Mouse (Mus musculus): ENCODE data around the gene Alg14. TPM values are rescaled to one million over a fixed set of nuclear protein-coding genes. Genes with fewer than 3 reads are reported as not detected.
A peak's percentile ranks its signal among the peaks of the same experiment; 100 is the strongest.

Alg14 gene
- polyA plus RNA-seq, 1 experiment from 2014 or later: 37.9 TPM

GRCm38 (mm10) chr3:121260831-121261230 lies 30.7 kb upstream of the Alg14 start:
- no peaks in the 10 kb centered on the region for H3K36me3 ChIP-seq
- H3K9ac ChIP-seq (replicated peaks): no peak overlapping the region
- peaks cover 16% of the 10 kb centered on the region for H3K4me1 ChIP-seq
- 79% methylated on average over 1 of the region's 1 CpGs for WGBS
- peaks cover 23% of the 10 kb centered on the region for H3K27me3 ChIP-seq (replicated peaks)
- no peak for ATAC-seq (ENCODE audit: low FRiP score)
- no peak overlapping the region for H3K4me3 ChIP-seq (replicated peaks)
- no peak overlapping the region for H3K4me2 ChIP-seq
- H3K27ac ChIP-seq (replicated peaks): no peak overlapping the region
- no peaks in the 10 kb centered on the region for H3K9me3 ChIP-seq (replicated peaks)

GRCm38 (mm10) chr3:121261251-121261650 lies 30.3 kb upstream of the Alg14 start:
- Histone ChIP-seq H3K9ac (replicated peaks) (no peak overlapping the region), H3K4me3 (replicated peaks) (no peak overlapping the region), H3K27ac (replicated peaks) (no peak overlapping the region), H3K27me3 (replicated peaks) (peaks cover 23% of the 10 kb centered on the region), H3K4me2 (no peak overlapping the region), H3K9me3 (replicated peaks) (no peaks in the 10 kb centered on the region), H3K4me1 (peaks cover 16% of the 10 kb centered on the region), H3K36me3 (no peaks in the 10 kb centered on the region)
- no peak for ATAC-seq (ENCODE audit: low FRiP score)
- WGBS: 72% methylated on average over 7 of the region's 7 CpGs

- H3K4me3 ChIP-seq (replicated peaks): peak overlapping the region; percentile 68
- peak overlapping the region; percentile 63; the same call in 1 of the 2 replicates for H3K27ac ChIP-seq (replicated peaks)
- 10% methylated on average over 21 of the region's 21 CpGs for WGBS
- peak overlapping the region; percentile 80 for H3K9ac ChIP-seq (replicated peaks)
- H3K9me3 ChIP-seq (replicated peaks): no peaks in the 10 kb centered on the region
- peaks cover 23% of the 10 kb centered on the region for H3K27me3 ChIP-seq (replicated peaks)
- H3K4me1 ChIP-seq: peaks cover 16% of the 10 kb centered on the region
- peak overlapping the region; percentile 83 for H3K4me2 ChIP-seq
- H3K36me3 ChIP-seq: no peaks in the 10 kb centered on the region
- ATAC-seq (ENCODE audit: low FRiP score): peak; percentile 1; the same call in 1 of the 2 replicates
Measured at GRCm38 (mm10) chr3:121261939-121262520, 29.5 kb upstream of the Alg14 start.

- under 1% methylated on average over 87 of the region's 97 CpGs for WGBS
- peaks cover 23% of the 10 kb centered on the region for H3K27me3 ChIP-seq (replicated peaks)
Measured at GRCm38 (mm10) chr3:121262521-121263204, 28.9 kb upstream of the Alg14 start.

GRCm38 (mm10) chr3:121263205-121263548 lies 28.4 kb upstream of the Alg14 start:
- 2% methylated on average over 20 of the region's 20 CpGs for WGBS
- peaks cover 23% of the 10 kb centered on the region for H3K27me3 ChIP-seq (replicated peaks)
- H3K27ac ChIP-seq (replicated peaks): peak overlapping the region; percentile 63
- peak overlapping the region; percentile 80 for H3K9ac ChIP-seq (replicated peaks)
- no peaks in the 10 kb centered on the region for H3K9me3 ChIP-seq (replicated peaks)
- H3K4me1 ChIP-seq: peaks cover 16% of the 10 kb centered on the region
- ATAC-seq (ENCODE audit: low FRiP score): peak; percentile 56; the same call in 1 of the 2 replicates
- H3K36me3 ChIP-seq: no peaks in the 10 kb centered on the region
- peak overlapping the region; percentile 83 for H3K4me2 ChIP-seq
- peak overlapping the region; percentile 68 for H3K4me3 ChIP-seq (replicated peaks)

More at GRCm38 (mm10) chr3:121262521-121263204, 28.9 kb upstream of the Alg14 start:
- Histone ChIP-seq H3K27ac (replicated peaks) (peak overlapping the region; percentile 63), H3K9ac (replicated peaks) (peak overlapping the region; percentile 80), H3K36me3 (no peaks in the 10 kb centered on the region), H3K4me3 (replicated peaks) (peak overlapping the region; percentile 68), H3K4me1 (peaks cover 16% of the 10 kb centered on the region), H3K4me2 (peak overlapping the region; percentile 83), H3K9me3 (replicated peaks) (no peaks in the 10 kb centered on the region)
- ATAC-seq (ENCODE audit: low FRiP score): peak; percentile 92

- no peak overlapping the region for H3K4me3 ChIP-seq (replicated peaks)
- no peak overlapping the region for H3K4me2 ChIP-seq
- peaks cover 14% of the 10 kb centered on the region for H3K4me1 ChIP-seq
- no peaks in the 10 kb centered on the region for H3K36me3 ChIP-seq
- H3K27ac ChIP-seq (replicated peaks): no peak overlapping the region
- peaks cover 20% of the 10 kb centered on the region for H3K27me3 ChIP-seq (replicated peaks)
- no peaks in the 10 kb centered on the region for H3K9me3 ChIP-seq (replicated peaks)
- H3K9ac ChIP-seq (replicated peaks): no peak overlapping the region
- WGBS: 64% methylated on average over 6 of the region's 6 CpGs
- ATAC-seq (ENCODE audit: low FRiP score): no peak
Measured at GRCm38 (mm10) chr3:121264242-121264641, 27.3 kb upstream of the Alg14 start.

GRCm38 (mm10) chr3:121267283-121267682 lies 24.3 kb upstream of the Alg14 start:
- Histone ChIP-seq H3K4me1 (peaks cover 6% of the 10 kb centered on the region), H3K4me3 (replicated peaks) (no peak overlapping the region), H3K27me3 (replicated peaks) (peaks cover 10% of the 10 kb centered on the region), H3K9me3 (replicated peaks) (no peaks in the 10 kb centered on the region), H3K27ac (replicated peaks) (no peak overlapping the region), H3K9ac (replicated peaks) (no peak overlapping the region), H3K4me2 (no peak overlapping the region), H3K36me3 (no peaks in the 10 kb centered on the region)
- WGBS: 86% methylated on average over 5 of the region's 5 CpGs
- no peak for ATAC-seq (ENCODE audit: low FRiP score)

GRCm38 (mm10) chr3:121272577-121272976 lies 19.0 kb upstream of the Alg14 start:
- H3K4me1 ChIP-seq: no peaks in the 10 kb centered on the region
- H3K4me3 ChIP-seq (replicated peaks): no peak overlapping the region
- no peak overlapping the region for H3K27ac ChIP-seq (replicated peaks)
- H3K9ac ChIP-seq (replicated peaks): no peak overlapping the region
- no peaks in the 10 kb centered on the region for H3K36me3 ChIP-seq
- ATAC-seq (ENCODE audit: low FRiP score): no peak
- 74% methylated on average over 2 of the region's 2 CpGs for WGBS
- no peaks in the 10 kb centered on the region for H3K27me3 ChIP-seq (replicated peaks)
- H3K4me2 ChIP-seq: no peak overlapping the region
- no peaks in the 10 kb centered on the region for H3K9me3 ChIP-seq (replicated peaks)

GRCm38 (mm10) chr3:121274010-121274409 lies 17.6 kb upstream of the Alg14 start:
- Histone ChIP-seq H3K9me3 (replicated peaks) (no peaks in the 10 kb centered on the region), H3K4me3 (replicated peaks) (no peak overlapping the region), H3K27ac (replicated peaks) (no peak overlapping the region), H3K4me1 (no peaks in the 10 kb centered on the region), H3K36me3 (no peaks in the 10 kb centered on the region), H3K4me2 (no peak overlapping the region), H3K9ac (replicated peaks) (no peak overlapping the region), H3K27me3 (replicated peaks) (no peaks in the 10 kb centered on the region)
- 99% methylated on average over 2 of the region's 2 CpGs for WGBS
- no peak for ATAC-seq (ENCODE audit: low FRiP score)

GRCm38 (mm10) chr3:121277009-121277408 lies 14.6 kb upstream of the Alg14 start:
- Histone ChIP-seq H3K27me3 (replicated peaks) (no peaks in the 10 kb centered on the region), H3K9me3 (replicated peaks) (no peaks in the 10 kb centered on the region), H3K9ac (replicated peaks) (no peak overlapping the region), H3K4me2 (no peak overlapping the region), H3K36me3 (no peaks in the 10 kb centered on the region), H3K27ac (replicated peaks) (no peak overlapping the region), H3K4me3 (replicated peaks) (no peak overlapping the region), H3K4me1 (no peaks in the 10 kb centered on the region)
- no peak for ATAC-seq (ENCODE audit: low FRiP score)
- WGBS: 85% methylated on average over 4 of the region's 4 CpGs

GRCm38 (mm10) chr3:121277557-121277956 lies 14.0 kb upstream of the Alg14 start:
- ATAC-seq (ENCODE audit: low FRiP score): no peak
- no peak overlapping the region for H3K9ac ChIP-seq (replicated peaks)

GRCm38 (mm10) chr3:121279679-121280078 lies 11.9 kb upstream of the Alg14 start:
- no peaks in the 10 kb centered on the region for H3K27me3 ChIP-seq (replicated peaks)
- H3K9me3 ChIP-seq (replicated peaks): no peaks in the 10 kb centered on the region
- H3K9ac ChIP-seq (replicated peaks): no peak overlapping the region
- ATAC-seq (ENCODE audit: low FRiP score): no peak
- no peak overlapping the region for H3K4me3 ChIP-seq (replicated peaks)
- H3K27ac ChIP-seq (replicated peaks): no peak overlapping the region
- H3K4me1 ChIP-seq: no peaks in the 10 kb centered on the region
- no peak overlapping the region for H3K4me2 ChIP-seq
- no peaks in the 10 kb centered on the region for H3K36me3 ChIP-seq
- 85% methylated on average over 14 of the region's 14 CpGs for WGBS

More at GRCm38 (mm10) chr3:121277557-121277956, 14.0 kb upstream of the Alg14 start:
- no peaks in the 10 kb centered on the region for H3K36me3 ChIP-seq
- WGBS: 81% methylated on average over 4 of the region's 4 CpGs
- no peak overlapping the region for H3K27ac ChIP-seq (replicated peaks)
- no peak overlapping the region for H3K4me3 ChIP-seq (replicated peaks)
- no peak overlapping the region for H3K4me2 ChIP-seq
- no peaks in the 10 kb centered on the region for H3K9me3 ChIP-seq (replicated peaks)
- H3K4me1 ChIP-seq: no peaks in the 10 kb centered on the region
- no peaks in the 10 kb centered on the region for H3K27me3 ChIP-seq (replicated peaks)
